Mouse (Mus musculus) thymus, adult 18-20 months (tissue): ENCODE data around the gene Nr1h2.
A peak's percentile ranks its signal among the peaks of the same experiment; 100 is the strongest.

Source experiments
- DNase-seq, 2 experiments: peaks; one replicate each; pipeline ENCODE4 v3.0.0; 2022; ENCODE audit warnings: mixed read lengths in 2 of 2

Gene Nr1h2

GRCm38 (mm10) chr7:44584265-44584804 lies 30.6 kb upstream of the Nr1h2 start:
- DNase-seq, result no peak

GRCm38 (mm10) chr7:44583146-44583545 lies 29.4 kb upstream of the Nr1h2 start:
- DNase-seq, result no peak

GRCm38 (mm10) chr7:44582709-44583108 lies 29.0 kb upstream of the Nr1h2 start:
- no peak for DNase-seq

- no peak for DNase-seq
These were observed 27.9 kb upstream of the Nr1h2 start for GRCm38 (mm10) chr7:44581637-44582036.

GRCm38 (mm10) chr7:44576333-44576844 lies 22.6 kb upstream of the Nr1h2 start:
- no peak for DNase-seq

- DNase-seq, result no peak
These were observed 19.3 kb upstream of the Nr1h2 start for GRCm38 (mm10) chr7:44572956-44573484.

- peak in 1 of 2 experiments; percentile 23 for DNase-seq
These were observed 18.5 kb upstream of the Nr1h2 start, which contains the start of gene Napsa for GRCm38 (mm10) chr7:44572213-44572701. Napsa (plus strand) TSS chr7:44572380.

- no peak for DNase-seq
These were observed 18.1 kb upstream of the Nr1h2 start for GRCm38 (mm10) chr7:44571811-44572210.

GRCm38 (mm10) chr7:44570989-44571388 lies 17.2 kb upstream of the Nr1h2 start:
- DNase-seq, result no peak

GRCm38 (mm10) chr7:44568803-44569202 lies 15.1 kb upstream of the Nr1h2 start:
- no peak for DNase-seq

GRCm38 (mm10) chr7:44565414-44565813 lies 11.7 kb upstream of the Nr1h2 start:
- DNase-seq, result no peak

- no peak for DNase-seq
These were observed 10.7 kb upstream of the Nr1h2 start for GRCm38 (mm10) chr7:44564486-44564885.

GRCm38 (mm10) chr7:44563284-44563683 lies 9.5 kb upstream of the Nr1h2 start:
- DNase-seq, result no peak

- DNase-seq, result peak in 1 of 2 experiments; percentile 61
These were observed 7.0 kb upstream of the Nr1h2 start for GRCm38 (mm10) chr7:44560435-44561400.

- no peak for DNase-seq
These were observed 3.9 kb upstream of the Nr1h2 start for GRCm38 (mm10) chr7:44557629-44558028.

GRCm38 (mm10) chr7:44553196-44553764 lies 471 bp downstream of the Nr1h2 start:
- peak in 1 of 2 experiments; percentile 66 for DNase-seq

- DNase-seq, result no peak
These were observed 1.4 kb downstream of the Nr1h2 start for GRCm38 (mm10) chr7:44552141-44552908.

- DNase-seq, result no peak
These were observed 2.0 kb downstream of the Nr1h2 start for GRCm38 (mm10) chr7:44551731-44552130.

GRCm38 (mm10) chr7:44551301-44551700 lies 2.5 kb downstream of the Nr1h2 start:
- no peak for DNase-seq

- DNase-seq, result no peak
These were observed 3.4 kb downstream of the Nr1h2 start for GRCm38 (mm10) chr7:44550409-44550678.

- no peak for DNase-seq
These were observed 3.9 kb downstream of the Nr1h2 start for GRCm38 (mm10) chr7:44549621-44550408.
